Mouse (Mus musculus): ENCODE results near the gene Slc9a3r1.

DNA sequence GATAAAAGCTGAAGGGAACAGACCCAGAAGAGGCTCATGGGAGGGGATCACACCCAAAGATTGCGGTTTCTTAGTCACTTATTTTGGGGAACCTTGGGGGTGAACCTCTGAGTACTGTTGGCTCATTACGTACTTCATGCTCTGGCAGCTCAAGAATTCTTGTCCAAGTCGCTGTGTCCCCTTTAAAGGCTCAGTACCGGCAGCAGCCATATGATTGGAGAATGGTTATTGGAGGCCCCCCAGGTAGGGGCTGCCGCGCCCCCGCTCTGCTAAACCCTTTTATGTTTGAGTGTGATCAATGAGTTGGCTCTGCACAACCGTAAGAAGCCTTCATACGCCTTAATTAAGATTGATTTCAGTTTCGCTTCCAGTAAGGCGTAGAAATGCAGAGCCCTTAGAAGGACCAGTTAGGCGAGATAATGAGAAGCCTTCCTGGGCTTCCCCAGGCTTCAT is 35.8 kb downstream of the Slc9a3r1 start:
- TF ChIP-seq CTCF (IDR thresholded peaks at IDR 0.05; ENCODE audit: extremely low read depth, insufficient read depth, low read length): no peak
- TF ChIP-seq POLR2A (IDR thresholded peaks at IDR 0.05; ENCODE audit: extremely low read depth, insufficient read depth, low read length): no peak

Data from cortical plate, adult 2 months (tissue).